Mouse (Mus musculus): Measurements from ENCODE around the gene Fibcd1. TPM values are rescaled to one million over a fixed set of nuclear protein-coding genes. Genes with fewer than 3 reads are reported as not detected.
A peak's percentile ranks its signal among the peaks of the same experiment; 100 is the strongest.

Gene Fibcd1
- polyA plus RNA-seq, 1 experiment from 2014 or later = 1.2 TPM

GRCm38 (mm10) chr2:31803480-31803879 lies 42.3 kb downstream of the Fibcd1 start:
- DNase-seq (ENCODE audit: low spot score) = no peak
- no peaks in the 10 kb centered on the region for H3K9me3 ChIP-seq (replicated peaks)
- peaks cover 43% of the 10 kb centered on the region for H3K4me1 ChIP-seq
- peaks cover 71% of the 10 kb centered on the region for H3K36me3 ChIP-seq
- no peak overlapping the region for H3K4me3 ChIP-seq
- WGBS = 94% methylated on average over 14 of the region's 14 CpGs
- 0 out of 2 replicates have a peak, but pooled peaks cover 5% of the 10 kb centered on the region for H3K27me3 ChIP-seq (ENCODE audit: low read depth, poor library complexity, severe bottlenecking)
- H3K27ac ChIP-seq (replicated peaks) = no peak overlapping the region

- H3K27me3 ChIP-seq (ENCODE audit: low read depth, poor library complexity, severe bottlenecking) = 0 out of 2 replicates have a peak, but pooled peaks cover 3% of the 10 kb centered on the region
- H3K27ac ChIP-seq (replicated peaks) = no peak overlapping the region
- WGBS = 91% methylated on average over 8 of the region's 8 CpGs
- no peak overlapping the region for H3K4me3 ChIP-seq
- H3K9me3 ChIP-seq (replicated peaks) = no peaks in the 10 kb centered on the region
- no peak for DNase-seq (ENCODE audit: low spot score)
- peaks cover 36% of the 10 kb centered on the region for H3K4me1 ChIP-seq
- H3K36me3 ChIP-seq = peaks cover 77% of the 10 kb centered on the region
Observed at GRCm38 (mm10) chr2:31802811-31803210, 43.0 kb downstream of the Fibcd1 start.

- H3K4me3 ChIP-seq = no peak overlapping the region
- H3K4me1 ChIP-seq = peaks cover 22% of the 10 kb centered on the region
- H3K27me3 ChIP-seq (ENCODE audit: low read depth, poor library complexity, severe bottlenecking) = no peaks in the 10 kb centered on the region
- H3K9me3 ChIP-seq (replicated peaks) = no peaks in the 10 kb centered on the region
- H3K27ac ChIP-seq (replicated peaks) = no peak overlapping the region
- H3K36me3 ChIP-seq = peaks cover 91% of the 10 kb centered on the region
- no peak for DNase-seq (ENCODE audit: low spot score)
- 90% methylated on average over 9 of the region's 9 CpGs for WGBS
Observed at GRCm38 (mm10) chr2:31801416-31801815, 44.4 kb downstream of the Fibcd1 start.

DNA sequence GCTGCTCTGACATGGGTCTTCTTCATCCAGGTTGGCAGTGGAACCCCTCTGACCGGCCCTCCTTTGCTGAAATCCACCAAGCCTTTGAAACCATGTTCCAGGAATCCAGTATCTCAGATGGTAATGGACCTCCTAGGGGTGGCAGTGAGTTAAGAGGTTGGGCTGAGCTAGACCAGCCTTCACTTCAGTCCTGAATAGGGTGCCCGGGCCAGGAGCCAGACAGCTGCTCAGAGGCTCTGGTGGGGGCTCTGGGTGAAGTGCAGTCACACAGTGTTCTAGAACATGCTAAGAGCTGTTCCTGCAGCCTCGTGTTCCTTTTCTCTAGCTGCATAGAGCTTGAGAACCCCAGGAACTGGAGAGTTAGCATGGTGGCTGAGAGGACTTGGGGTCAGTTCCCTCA lies 48.9 kb downstream of the Fibcd1 start:
- H3K36me3 ChIP-seq = peaks cover 100% of the 10 kb centered on the region
- H3K9me3 ChIP-seq (replicated peaks) = no peaks in the 10 kb centered on the region
- H3K4me3 ChIP-seq = no peak overlapping the region
- H3K4me1 ChIP-seq = no peaks in the 10 kb centered on the region
- 90% methylated on average over 3 of the region's 3 CpGs for WGBS
- no peak overlapping the region for H3K27ac ChIP-seq (replicated peaks)
- DNase-seq (ENCODE audit: low spot score) = no peak
- H3K27me3 ChIP-seq (ENCODE audit: low read depth, poor library complexity, severe bottlenecking) = no peaks in the 10 kb centered on the region

GRCm38 (mm10) chr2:31792611-31793010 lies 53.2 kb downstream of the Fibcd1 start:
- H3K4me3 ChIP-seq = no peak overlapping the region
- no peak for DNase-seq (ENCODE audit: low spot score)
- H3K27me3 ChIP-seq (ENCODE audit: low read depth, poor library complexity, severe bottlenecking) = no peaks in the 10 kb centered on the region
- no peaks in the 10 kb centered on the region for H3K9me3 ChIP-seq (replicated peaks)
- H3K4me1 ChIP-seq = peaks cover 13% of the 10 kb centered on the region; the same call in 1 of the 2 replicates
- peaks cover 99% of the 10 kb centered on the region for H3K36me3 ChIP-seq
- 82% methylated on average over 6 of the region's 6 CpGs for WGBS
- H3K27ac ChIP-seq (replicated peaks) = no peak overlapping the region

DNA sequence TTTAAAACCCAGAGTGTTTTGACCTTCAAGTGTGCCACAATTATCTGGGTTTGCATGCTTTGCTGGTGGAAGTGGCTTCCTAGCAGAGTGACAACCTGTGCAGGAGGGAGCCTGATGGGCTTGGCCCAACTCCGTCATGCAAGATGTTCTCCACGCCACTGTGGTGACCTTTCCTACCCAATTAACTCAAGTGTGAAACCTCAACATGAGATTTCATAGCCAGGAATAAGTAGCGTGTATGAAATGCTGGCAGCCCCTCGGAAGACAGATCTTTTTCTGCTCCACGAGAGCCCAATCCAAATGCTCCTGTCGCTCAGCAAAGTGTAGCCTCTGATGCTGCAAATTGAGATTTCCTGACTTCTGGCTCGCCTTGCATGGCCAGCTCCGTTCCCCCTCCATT lies 54.5 kb downstream of the Fibcd1 start:
- H3K4me1 ChIP-seq = peaks cover 13% of the 10 kb centered on the region; the same call in 1 of the 2 replicates
- H3K27me3 ChIP-seq (ENCODE audit: low read depth, poor library complexity, severe bottlenecking) = no peaks in the 10 kb centered on the region
- H3K36me3 ChIP-seq = peaks cover 99% of the 10 kb centered on the region
- H3K9me3 ChIP-seq (replicated peaks) = no peaks in the 10 kb centered on the region
- WGBS = 92% methylated on average over 8 of the region's 8 CpGs
- H3K4me3 ChIP-seq = no peak overlapping the region
- no peak for DNase-seq (ENCODE audit: low spot score)
- H3K27ac ChIP-seq (replicated peaks) = no peak overlapping the region

GRCm38 (mm10) chr2:31790728-31791251 lies 55.0 kb downstream of the Fibcd1 start:
- no peak overlapping the region for H3K27ac ChIP-seq (replicated peaks)
- 84% methylated on average over 13 of the region's 13 CpGs for WGBS
- peaks cover 13% of the 10 kb centered on the region; the same call in 1 of the 2 replicates for H3K4me1 ChIP-seq
- peaks cover 99% of the 10 kb centered on the region for H3K36me3 ChIP-seq
- H3K9me3 ChIP-seq (replicated peaks) = no peaks in the 10 kb centered on the region
- no peak overlapping the region for H3K4me3 ChIP-seq
- no peaks in the 10 kb centered on the region for H3K27me3 ChIP-seq (ENCODE audit: low read depth, poor library complexity, severe bottlenecking)
- no peak for DNase-seq (ENCODE audit: low spot score)

DNA sequence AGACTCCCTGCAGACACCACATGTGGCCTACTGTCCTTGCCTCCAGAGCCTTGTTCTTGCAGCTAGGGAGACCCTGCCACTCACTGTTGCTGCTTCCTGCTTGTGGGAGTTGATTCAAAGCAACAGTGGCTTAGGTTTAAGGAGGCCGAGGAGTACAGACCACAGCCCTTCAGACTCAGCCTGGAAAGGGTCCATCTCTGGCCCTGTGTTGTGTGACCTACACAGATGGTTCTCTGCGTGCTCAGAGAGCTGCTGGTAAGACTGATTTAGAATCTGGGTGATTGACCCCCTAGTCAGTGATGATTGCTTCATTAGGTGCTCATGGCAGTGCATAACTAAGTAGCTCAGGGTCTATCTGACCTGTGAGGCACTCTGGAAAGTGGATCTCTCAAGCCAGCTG lies 56.6 kb downstream of the Fibcd1 start:
- Histone ChIP-seq H3K36me3 (peaks cover 99% of the 10 kb centered on the region), H3K27me3 (ENCODE audit: low read depth, poor library complexity, severe bottlenecking) (no peaks in the 10 kb centered on the region), H3K27ac (replicated peaks) (no peak overlapping the region), H3K4me3 (no peak overlapping the region), H3K4me1 (peaks cover 13% of the 10 kb centered on the region; the same call in 1 of the 2 replicates), H3K9me3 (replicated peaks) (no peaks in the 10 kb centered on the region)
- no peak for DNase-seq (ENCODE audit: low spot score)
- WGBS = 83% methylated on average over 2 of the region's 2 CpGs

GRCm38 (mm10) chr2:31788227-31788626 lies 57.6 kb downstream of the Fibcd1 start:
- Histone ChIP-seq H3K4me1 (peaks cover 13% of the 10 kb centered on the region; the same call in 1 of the 2 replicates), H3K27ac (replicated peaks) (no peak overlapping the region), H3K9me3 (replicated peaks) (no peaks in the 10 kb centered on the region), H3K4me3 (no peak overlapping the region), H3K36me3 (peaks cover 99% of the 10 kb centered on the region), H3K27me3 (ENCODE audit: low read depth, poor library complexity, severe bottlenecking) (no peaks in the 10 kb centered on the region)
- WGBS = 85% methylated on average over 3 of the region's 3 CpGs
- no peak for DNase-seq (ENCODE audit: low spot score)

GRCm38 (mm10) chr2:31787029-31787428 lies 58.8 kb downstream of the Fibcd1 start:
- no peaks in the 10 kb centered on the region for H3K27me3 ChIP-seq (ENCODE audit: low read depth, poor library complexity, severe bottlenecking)
- H3K4me1 ChIP-seq = peaks cover 13% of the 10 kb centered on the region
- H3K4me3 ChIP-seq = no peak overlapping the region
- H3K27ac ChIP-seq (replicated peaks) = no peak overlapping the region
- H3K9me3 ChIP-seq (replicated peaks) = no peaks in the 10 kb centered on the region
- whole genome bisulfite sequencing = 23% methylated on average over 7 of the region's 7 CpGs
- H3K36me3 ChIP-seq = peaks cover 99% of the 10 kb centered on the region
- DNase-seq (ENCODE audit: low spot score) = peak; percentile 84

- peaks cover 99% of the 10 kb centered on the region for H3K36me3 ChIP-seq
- H3K9me3 ChIP-seq (replicated peaks) = no peaks in the 10 kb centered on the region
- H3K4me1 ChIP-seq = peaks cover 6% of the 10 kb centered on the region
- no peak overlapping the region for H3K4me3 ChIP-seq
- H3K27ac ChIP-seq (replicated peaks) = no peak overlapping the region
- peak; percentile 68 for DNase-seq (ENCODE audit: low spot score)
- WGBS = 61% methylated on average over 9 of the region's 9 CpGs
- no peaks in the 10 kb centered on the region for H3K27me3 ChIP-seq (ENCODE audit: low read depth, poor library complexity, severe bottlenecking)
Observed at GRCm38 (mm10) chr2:31785074-31785473, 60.7 kb downstream of the Fibcd1 start.

GRCm38 (mm10) chr2:31782958-31783602 lies 62.7 kb downstream of the Fibcd1 start:
- H3K27me3 ChIP-seq (ENCODE audit: low read depth, poor library complexity, severe bottlenecking) = no peaks in the 10 kb centered on the region
- WGBS = 82% methylated on average over 8 of the region's 8 CpGs
- no peak overlapping the region for H3K27ac ChIP-seq (replicated peaks)
- H3K4me1 ChIP-seq = peaks cover 5% of the 10 kb centered on the region
- no peak overlapping the region for H3K4me3 ChIP-seq
- H3K36me3 ChIP-seq = peaks cover 99% of the 10 kb centered on the region
- DNase-seq (ENCODE audit: low spot score) = no peak
- no peaks in the 10 kb centered on the region for H3K9me3 ChIP-seq (replicated peaks)

- H3K36me3 ChIP-seq = peaks cover 99% of the 10 kb centered on the region
- H3K27ac ChIP-seq (replicated peaks) = no peak overlapping the region
- DNase-seq (ENCODE audit: low spot score) = no peak
- no peaks in the 10 kb centered on the region for H3K27me3 ChIP-seq (ENCODE audit: low read depth, poor library complexity, severe bottlenecking)
- H3K4me1 ChIP-seq = peaks cover 5% of the 10 kb centered on the region
- no peaks in the 10 kb centered on the region; the same call in 1 of the 2 replicates for H3K9me3 ChIP-seq (replicated peaks)
- no peak overlapping the region for H3K4me3 ChIP-seq
- WGBS = 96% methylated on average over 2 of the region's 2 CpGs
Observed at GRCm38 (mm10) chr2:31779258-31779657, 66.5 kb downstream of the Fibcd1 start.

Measured in midbrain, embryonic 10.5 days (tissue).